Mouse (Mus musculus) G1E (cell line): ENCODE measurements around the gene Ccna1.

Experiments
- CTCF ChIP-seq: IDR thresholded peaks from 2 replicates; pipeline ENCODE4 v1.5.1; 2012; ENCODE audit warnings: low read depth, low read length, inconsistent platforms, mixed read lengths
- GATA1 ChIP-seq: IDR thresholded peaks from 2 replicates; pipeline ENCODE4 v1.6.1; 2012; ENCODE audit warnings: borderline replicate concordance, low read length, inconsistent platforms, mixed read lengths
- GATA2 ChIP-seq: IDR thresholded peaks from 2 replicates; pipeline ENCODE4 v1.6.1; 2012; ENCODE audit warnings: low read depth, low read length, inconsistent platforms, borderline replicate concordance
- POLR2AphosphoS5 ChIP-seq: IDR thresholded peaks from 2 replicates; pipeline ENCODE4 v1.6.1; 2012; ENCODE audit warnings: low read depth, low read length, inconsistent platforms; ENCODE audit not compliant: insufficient replicate concordance
- TAL1 ChIP-seq: conservative IDR thresholded peaks from 2 replicates; pipeline ENCODE4 v1.6.1; 2012; ENCODE audit warnings: low read depth, low read length, inconsistent platforms, mixed read lengths

DNA sequence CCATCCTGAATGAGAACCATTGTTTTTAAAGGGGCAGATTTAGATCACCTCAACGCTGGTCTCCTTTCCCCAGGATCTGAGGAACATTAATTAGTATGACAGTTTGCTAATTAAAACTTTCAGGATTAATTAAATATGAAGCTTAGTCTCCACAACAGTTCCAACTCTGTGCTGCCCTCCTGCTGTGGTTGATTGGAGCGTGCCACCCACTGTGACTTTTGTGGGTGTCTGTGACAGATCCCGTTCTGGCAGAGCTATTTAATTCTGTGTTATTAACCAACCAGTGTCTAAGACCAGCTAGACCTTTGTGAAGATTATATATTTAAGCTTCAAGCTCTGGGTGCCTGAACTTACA, 20.0 kb upstream of the Ccna1 start:
- TF ChIP-seq GATA1, result no peak
- TF ChIP-seq GATA2, result no peak
- no peak for TF ChIP-seq CTCF
- no peak for TF ChIP-seq TAL1
- no peak for TF ChIP-seq POLR2AphosphoS5
